Mouse (Mus musculus) adrenal gland, adult 10 weeks (tissue): ENCODE measurements around the gene Fcho1. TPM values are rescaled to one million over a fixed set of nuclear protein-coding genes. Genes with fewer than 3 reads are reported as not detected.

ENCODE experiments used
- polyA plus RNA-seq: library from polyadenylated mRNA; stranded (reverse); fragments of 350-450 nt; fragmentation: Illumina TruSeq; extraction: RNeasy Lipid Tissue Mini Kit (QIAGEN cat#74804); gene quantifications from one replicate; pipeline ENCODE4 v1.2.3, GENCODE M21; 2014; ENCODE audit warnings: low read depth, low replicate concordance

The Fcho1 gene
- not detected for polyA plus RNA-seq

DNA sequence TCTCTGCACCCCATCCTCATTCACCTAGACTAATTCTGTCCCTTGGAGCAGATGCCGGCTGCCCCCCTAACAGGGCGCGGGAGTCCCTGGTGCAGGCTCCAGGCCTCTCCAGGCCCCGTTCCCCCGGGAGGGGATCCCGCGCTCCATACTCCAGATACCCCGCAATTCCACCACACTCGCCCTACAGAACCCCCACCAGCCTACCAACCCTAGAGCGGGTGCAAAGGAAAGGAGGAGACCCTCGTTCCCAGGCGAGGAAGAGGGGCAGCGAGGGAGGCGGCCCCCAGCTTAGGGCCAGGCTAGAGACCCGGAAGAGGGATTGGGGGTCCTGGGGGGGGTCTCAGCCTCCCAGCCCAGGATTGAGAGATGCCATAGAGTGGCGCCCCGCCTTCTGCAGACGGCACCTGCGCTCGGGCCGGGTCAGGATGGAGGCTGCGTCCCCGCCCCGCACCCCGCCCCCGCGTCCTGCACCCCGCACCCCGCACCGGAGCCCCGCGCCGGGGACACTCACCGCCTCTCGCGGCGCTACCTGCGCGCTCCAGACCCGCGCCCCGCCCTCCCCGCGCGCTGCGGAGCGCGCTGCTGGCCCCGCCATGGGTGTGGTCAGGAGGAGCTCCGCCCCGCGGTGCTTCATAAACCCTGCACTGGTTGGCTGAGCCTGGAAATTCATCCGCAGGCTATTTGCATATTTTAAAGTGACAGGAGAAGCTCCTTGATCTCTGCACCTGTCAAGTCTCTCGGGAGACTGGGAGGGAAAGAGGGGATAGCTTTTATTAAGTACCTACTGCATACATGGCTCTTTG is at the start of gene Fcho1:
Gene Fcho1 (minus strand): TSS at position 595 of the 803 bp plus-strand sequence.

DNA sequence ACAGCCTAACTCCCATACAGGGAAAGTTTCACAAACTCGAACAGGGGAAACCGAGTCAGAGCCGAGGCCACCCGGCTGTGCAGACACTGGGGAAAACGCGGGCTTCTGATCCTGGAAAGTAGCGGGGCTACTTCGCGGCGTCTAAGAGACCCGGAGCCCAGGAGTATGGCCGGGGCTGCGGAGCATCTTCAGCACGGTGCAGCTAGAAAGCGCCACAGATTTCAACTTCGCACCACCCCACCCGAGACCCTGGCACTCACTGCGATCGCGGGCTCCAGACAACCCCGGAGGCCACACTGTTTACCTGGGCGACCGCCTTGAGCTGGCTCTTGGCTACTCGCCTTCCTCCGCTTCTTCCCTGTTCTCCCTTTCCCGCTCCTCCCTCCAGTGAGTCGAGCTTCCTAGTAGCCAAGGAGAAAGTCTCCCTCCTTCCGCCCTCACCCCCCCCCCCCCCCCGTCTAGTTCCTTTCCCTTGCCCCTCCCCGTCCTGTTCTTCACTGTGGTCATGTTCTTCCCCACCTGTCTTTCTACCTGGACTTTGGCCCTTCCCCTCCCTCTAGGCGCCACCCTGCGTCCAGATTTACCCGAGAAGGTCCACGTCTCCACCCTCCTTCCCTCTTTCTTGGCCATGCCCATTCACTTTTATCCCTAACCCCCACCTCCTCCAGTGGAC is 24.0 kb downstream of the Fcho1 start, which contains the start of gene B3gnt3:
Gene B3gnt3 (minus strand): TSS at position 376 of the 673 bp plus-strand sequence.

DNA sequence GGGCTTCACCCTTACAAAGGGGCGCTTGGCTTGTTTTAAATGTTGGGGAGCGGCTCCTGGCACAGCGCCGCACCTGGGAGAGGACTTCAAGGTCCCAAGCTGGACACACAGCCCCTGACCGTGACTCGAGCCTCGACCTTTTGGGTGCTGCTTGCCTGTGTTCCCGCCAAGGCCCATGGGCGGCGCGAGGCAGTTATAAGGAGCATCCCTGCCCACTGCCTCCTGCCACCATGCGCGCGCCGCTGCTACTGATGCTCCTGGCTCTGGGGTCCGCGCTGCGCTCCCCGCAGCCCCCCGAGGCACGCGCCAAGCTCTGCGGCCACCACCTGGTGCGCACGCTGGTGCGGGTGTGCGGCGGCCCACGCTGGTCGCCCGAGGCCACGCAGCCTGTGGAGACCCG is 36.5 kb downstream of the Fcho1 start, which contains the start of gene Insl3:
Gene Insl3 (plus strand): TSS at position 187 of the 400 bp plus-strand sequence.

DNA sequence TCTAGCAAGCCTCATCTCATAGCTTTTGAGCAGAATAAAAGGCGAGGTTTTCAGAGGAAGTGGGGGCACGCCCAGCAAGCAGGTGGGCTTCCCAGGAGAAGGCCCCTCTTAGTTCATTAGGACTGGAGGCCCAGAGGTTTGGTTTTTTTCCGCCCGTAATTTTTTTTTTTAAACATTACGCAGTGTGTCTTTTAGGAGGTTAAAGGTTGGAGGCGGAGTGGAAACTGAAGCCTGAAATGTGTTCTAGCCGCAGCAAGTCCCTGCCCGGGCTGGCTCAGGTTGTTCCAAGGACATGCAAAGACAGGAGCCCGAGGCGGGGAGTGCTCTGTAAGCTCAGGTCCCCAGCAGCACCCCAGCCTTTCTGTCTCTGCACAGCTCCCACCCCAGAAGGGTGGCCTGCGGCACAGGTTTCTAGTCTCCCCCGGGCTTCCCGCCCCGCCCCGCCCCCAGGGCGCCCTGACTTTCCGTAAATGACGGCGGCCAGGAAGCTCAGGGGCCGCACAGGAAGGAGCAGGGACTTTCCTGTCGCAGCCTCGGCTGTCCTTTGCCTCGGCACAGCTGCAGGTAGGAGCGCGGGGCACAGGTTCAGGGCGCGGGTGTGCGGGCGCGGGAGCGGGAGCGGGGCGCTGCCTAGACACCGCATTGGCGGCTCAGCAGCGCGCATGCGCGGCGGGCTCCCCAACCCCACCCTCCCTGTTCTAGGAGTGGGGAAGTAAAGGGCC is 49.3 kb downstream of the Fcho1 start, which contains the start of gene Jak3:
Gene Jak3 (plus strand): TSS at position 277 of the 722 bp plus-strand sequence.

DNA sequence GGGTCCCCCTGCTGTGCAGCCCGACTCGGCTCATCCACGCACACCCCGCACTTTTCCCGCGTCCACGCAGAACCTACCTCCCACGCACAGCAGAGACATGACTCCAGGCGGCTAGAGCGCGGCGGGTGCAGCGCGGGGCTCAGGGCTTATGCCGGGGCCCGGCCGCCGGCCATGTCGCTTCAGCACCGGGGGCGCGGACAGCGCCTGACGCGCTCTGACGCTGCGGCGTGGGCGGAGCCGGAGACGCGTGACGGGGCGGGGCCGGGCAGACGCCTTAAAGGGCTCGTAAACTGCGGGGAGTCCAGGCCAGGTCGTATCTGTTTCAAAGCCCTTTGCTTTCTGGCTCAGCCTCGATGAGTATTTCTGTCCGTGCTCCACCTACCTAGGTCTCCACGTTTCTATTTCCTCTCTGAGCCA is 54.0 kb downstream of the Fcho1 start, which contains the start of gene Unc13a:
Gene Unc13a (minus strand): TSS at position 209 of the 417 bp plus-strand sequence.

Other genes with a start within 250 kb of the Fcho1 start
- 1.0 TPM for gene Ano8, start 239.8 kb downstream of the Fcho1 start, polyA plus RNA-seq
- gene Gtpbp3, start 237.6 kb downstream of the Fcho1 start, polyA plus RNA-seq: 1.6 TPM
- 4.8 TPM for gene Plvap, start 214.0 kb downstream of the Fcho1 start, polyA plus RNA-seq
- not detected for gene Ccdc194, start 200.0 kb downstream of the Fcho1 start, polyA plus RNA-seq
- 6.9 TPM for gene Bst2, start 188.3 kb downstream of the Fcho1 start, polyA plus RNA-seq
- 0.70 TPM for gene Mvb12a, start 182.8 kb downstream of the Fcho1 start, polyA plus RNA-seq
- gene Tmem221, start 166.8 kb downstream of the Fcho1 start, polyA plus RNA-seq: 3.8 TPM
- gene Nxnl1, start 159.1 kb downstream of the Fcho1 start, polyA plus RNA-seq: 0.35 TPM
- gene Slc27a1, start 156.8 kb downstream of the Fcho1 start, polyA plus RNA-seq: 14.2 TPM
- gene Pgls, start 133.5 kb downstream of the Fcho1 start, polyA plus RNA-seq: 0.82 TPM
- gene Fam129c, start 128.1 kb downstream of the Fcho1 start, polyA plus RNA-seq: not detected
- 54.8 TPM for gene Colgalt1, start 114.7 kb downstream of the Fcho1 start, polyA plus RNA-seq
- 0.70 TPM for gene Unc13a, start 54.0 kb downstream of the Fcho1 start, polyA plus RNA-seq
- not detected for gene Jak3, start 49.4 kb downstream of the Fcho1 start, polyA plus RNA-seq
- not detected for gene Insl3, start 36.5 kb downstream of the Fcho1 start, polyA plus RNA-seq
- gene B3gnt3, start 23.9 kb downstream of the Fcho1 start, polyA plus RNA-seq: 9.2 TPM
- gene Zfp709, start 156.3 kb upstream of the Fcho1 start, polyA plus RNA-seq: 19.0 TPM
- 14.7 TPM for gene Zfp882, start 182.9 kb upstream of the Fcho1 start, polyA plus RNA-seq
- 130 TPM for gene Zfp617, start 182.9 kb upstream of the Fcho1 start, polyA plus RNA-seq
- 54.8 TPM for gene Zfp961, start 225.3 kb upstream of the Fcho1 start, polyA plus RNA-seq